In the genomic region with DNA sequence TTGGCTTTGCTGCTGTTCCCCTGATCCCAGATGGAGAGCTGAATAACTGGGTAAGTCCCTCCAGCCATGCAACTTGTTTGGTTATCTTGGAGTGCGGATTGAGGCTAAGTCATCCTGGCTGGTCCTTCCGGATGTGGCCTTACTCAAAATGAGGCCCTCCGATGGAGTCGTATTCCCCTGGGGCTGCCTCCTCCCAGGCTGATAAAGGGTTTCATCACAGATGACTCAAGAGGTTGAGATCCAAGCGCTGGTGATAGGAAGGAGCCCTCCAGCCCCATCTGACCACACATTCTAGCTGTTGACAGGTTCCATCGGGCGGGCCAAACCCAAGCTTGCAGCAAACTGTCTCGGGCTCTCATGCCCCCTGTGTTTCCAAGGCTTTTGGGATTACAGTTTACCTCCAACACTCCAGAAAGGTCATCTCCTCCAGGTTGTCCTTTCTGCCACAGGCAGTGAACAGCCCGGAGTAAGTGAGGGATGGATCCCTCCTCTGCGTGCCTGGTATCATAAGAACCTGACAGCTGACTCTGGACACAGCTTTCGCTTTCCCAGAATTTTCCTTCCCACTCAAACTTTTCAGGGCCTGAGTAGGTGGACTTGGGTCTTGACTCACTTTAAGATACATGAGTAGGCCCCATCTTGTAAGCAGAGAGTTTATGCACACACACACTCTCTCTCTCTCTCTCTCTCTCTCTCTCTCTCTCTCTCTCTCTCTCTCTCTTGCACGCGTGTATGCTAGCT, we compare ENCODE assay signal across 15 mouse cellular contexts.
DNase-seq lines count a peak whose midpoint lies in the region; ATAC-seq and TF ChIP-seq lines count a peak whose summit lies in the region.
"Had no signal": no experiment of that assay in that cellular context is flagged by ENCODE, and none has a peak within 500 bp of the region (broad histone marks: within the 10 kb centered on the region; RNA-seq: fewer than 3 reads in every experiment).

No protein-coding gene starts in this region.

- ATAC-seq in lung, embryonic 14.5 days (ENCODE audit: insufficient read depth) = no peak
- no peak for ATAC-seq in forebrain, embryonic 16.5 days
- ATAC-seq in hindbrain, embryonic 16.5 days = no peak
- ATAC-seq: midbrain, embryonic 13.5 days; Patski had no signal

- no peaks in the 10 kb centered on the region for H3K9me3 ChIP-seq in lung, embryonic 14.5 days (ENCODE audit: low read depth, low read length)
- no peaks in the 10 kb centered on the region for H3K9me3 ChIP-seq in forebrain, embryonic 16.5 days (ENCODE audit: control insufficient read depth, low read length)
- H3K9me3 ChIP-seq in forebrain, embryonic 10.5 days = no peaks in the 10 kb centered on the region; the same call in 1 of the 2 replicates
- no peaks in the 10 kb centered on the region for H3K9me3 ChIP-seq in hindbrain, embryonic 16.5 days (ENCODE audit: control insufficient read depth, low read length)
- H3K9me3 ChIP-seq: midbrain, embryonic 13.5 days; neural tube, embryonic 13.5 days had no signal

- TF ChIP-seq CTCF in lung, embryonic 14.5 days (IDR thresholded peaks at IDR 0.05; ENCODE audit: low read depth) = no peak
- TF ChIP-seq CTCF in C2C12 (IDR thresholded peaks at IDR 0.05; ENCODE audit: control insufficient read depth, insufficient read depth, insufficient read length) = no peak
- TF ChIP-seq CTCF in heart, adult 2 months (IDR thresholded peaks at IDR 0.05) = no peak

- H3K27ac ChIP-seq in lung, embryonic 14.5 days (ENCODE audit: low read depth) = no peak overlapping the region
- no peak overlapping the region for H3K27ac ChIP-seq in heart, adult 2 months
- no peak overlapping the region for H3K27ac ChIP-seq in forebrain, embryonic 16.5 days (ENCODE audit: low read length)
- H3K27ac ChIP-seq in forebrain, embryonic 10.5 days = no peak overlapping the region
- no peak overlapping the region for H3K27ac ChIP-seq in hindbrain, embryonic 16.5 days (ENCODE audit: low read depth, low read length)
- H3K27ac ChIP-seq: hindbrain, embryonic 14.5 days; midbrain, embryonic 13.5 days; neural tube, embryonic 13.5 days had no signal

- peak; percentile 53; the same call in 1 of the 2 replicates for TF ChIP-seq EP300 in heart, adult 2 months (IDR thresholded peaks at IDR 0.05; ENCODE audit: insufficient read depth, low read depth, low read length)

- H3K27me3 ChIP-seq in lung, embryonic 14.5 days (ENCODE audit: insufficient read depth, low read length) = no peaks in the 10 kb centered on the region
- no peaks in the 10 kb centered on the region for H3K27me3 ChIP-seq in C2C12 (ENCODE audit: control insufficient read depth, insufficient read depth, insufficient read length)
- H3K27me3 ChIP-seq in heart, adult 2 months (ENCODE audit: control insufficient read depth, insufficient read depth, low read length) = no peaks in the 10 kb centered on the region
- no peaks in the 10 kb centered on the region for H3K27me3 ChIP-seq in forebrain, embryonic 16.5 days (replicated peaks; ENCODE audit: control insufficient read depth, insufficient read depth, low read length)
- no peaks in the 10 kb centered on the region for H3K27me3 ChIP-seq in forebrain, embryonic 10.5 days (ENCODE audit: poor library complexity, severe bottlenecking)
- no peaks in the 10 kb centered on the region for H3K27me3 ChIP-seq in hindbrain, embryonic 16.5 days (replicated peaks; ENCODE audit: control insufficient read depth, insufficient read depth, low read length)
- H3K27me3 ChIP-seq: CH12.LX; midbrain, embryonic 13.5 days; neural tube, embryonic 13.5 days; Patski had no signal

- no peaks in the 10 kb centered on the region for H3K36me3 ChIP-seq in lung, embryonic 14.5 days (ENCODE audit: insufficient read depth)
- H3K36me3 ChIP-seq in C2C12 (ENCODE audit: control insufficient read depth, insufficient read depth) = no peaks in the 10 kb centered on the region
- H3K36me3 ChIP-seq in heart, adult 2 months (ENCODE audit: control insufficient read depth, insufficient read depth, low read length) = no peaks in the 10 kb centered on the region
- H3K36me3 ChIP-seq in forebrain, embryonic 16.5 days (ENCODE audit: control insufficient read depth, insufficient read depth) = no peaks in the 10 kb centered on the region
- no peaks in the 10 kb centered on the region for H3K36me3 ChIP-seq in forebrain, embryonic 10.5 days (replicated peaks)
- H3K36me3 ChIP-seq in hindbrain, embryonic 16.5 days (ENCODE audit: control insufficient read depth, insufficient read depth, low read length) = no peaks in the 10 kb centered on the region
- H3K36me3 ChIP-seq: midbrain, embryonic 13.5 days; neural tube, embryonic 13.5 days had no signal

- no peak overlapping the region for H3K9ac ChIP-seq in lung, embryonic 14.5 days
- H3K9ac ChIP-seq in heart, adult 2 months (ENCODE audit: low read depth, low read length) = no peak overlapping the region
- H3K9ac ChIP-seq in forebrain, embryonic 16.5 days (replicated peaks; ENCODE audit: low read depth, low read length) = no peak overlapping the region
- no peak overlapping the region for H3K9ac ChIP-seq in hindbrain, embryonic 16.5 days (ENCODE audit: low read depth, low read length)
- H3K9ac ChIP-seq: hindbrain, embryonic 14.5 days; midbrain, embryonic 13.5 days; neural tube, embryonic 13.5 days had no signal

- no peak for TF ChIP-seq POLR2A in heart, adult 2 months (IDR thresholded peaks at IDR 0.05; ENCODE audit: insufficient read depth, low read depth, low read length)

- DNase-seq in lung, embryonic 14.5 days = peak; percentile 6
- no peak for DNase-seq in lung, postnatal 14 days
- DNase-seq in heart, adult 2 months = peak; percentile 66 to 82
- peak; percentile 82 to 84 for DNase-seq in heart, postnatal 10 days
- no peak for DNase-seq in forebrain, embryonic 10.5 days (ENCODE audit: extremely low spot score, low spot score)
- DNase-seq: cerebellum, postnatal 36 days; thymus, postnatal 36 days had no signal

- H3K79me3 ChIP-seq in C2C12 (ENCODE audit: low read depth) = no peaks in the 10 kb centered on the region

- H3ac ChIP-seq in C2C12 (ENCODE audit: control insufficient read depth, insufficient read length, low read depth) = peak overlapping the region; percentile 24

- no peak overlapping the region for H3K4me2 ChIP-seq in lung, embryonic 14.5 days
- no peak overlapping the region for H3K4me2 ChIP-seq in forebrain, embryonic 16.5 days (ENCODE audit: low read length)
- H3K4me2 ChIP-seq in hindbrain, embryonic 16.5 days (ENCODE audit: low read length) = no peak overlapping the region
- H3K4me2 ChIP-seq: hindbrain, embryonic 14.5 days; midbrain, embryonic 13.5 days; neural tube, embryonic 13.5 days had no signal

- intact Hi-C loops in heart, adult 2 months (cut with DNase I) = loop anchor here (5.0 kb wide), 1 partner anchor 68 kb away; a partner anchor contains a TSS
- intact Hi-C loops in heart, postnatal 10 days (cut with DNase I) = no loop called here

- 61% methylated on average over 13 of the region's 13 CpGs for WGBS in lung, embryonic 14.5 days
- WGBS in heart, adult 2 months = 37% methylated on average over 13 of the region's 13 CpGs
- WGBS in forebrain, embryonic 16.5 days = 87% methylated on average over 13 of the region's 13 CpGs
- WGBS in forebrain, embryonic 10.5 days = 90% methylated on average over 13 of the region's 13 CpGs
- WGBS in hindbrain, embryonic 16.5 days = 85% methylated on average over 13 of the region's 13 CpGs

- no peak overlapping the region for H3K4me3 ChIP-seq in lung, embryonic 14.5 days (ENCODE audit: low read depth, low read length)
- no peak overlapping the region for H3K4me3 ChIP-seq in C2C12 (ENCODE audit: insufficient read depth, poor library complexity, severe bottlenecking)
- H3K4me3 ChIP-seq in heart, adult 2 months = no peak overlapping the region
- no peak overlapping the region for H3K4me3 ChIP-seq in forebrain, embryonic 16.5 days (replicated peaks; ENCODE audit: low read length)
- no peak overlapping the region for H3K4me3 ChIP-seq in forebrain, embryonic 10.5 days
- H3K4me3 ChIP-seq in hindbrain, embryonic 16.5 days (ENCODE audit: low read length) = no peak overlapping the region
- H3K4me3 ChIP-seq: midbrain, embryonic 13.5 days; neural tube, embryonic 13.5 days had no signal

- H3K4me1 ChIP-seq in lung, embryonic 14.5 days (ENCODE audit: insufficient read depth) = no peaks in the 10 kb centered on the region
- no peaks in the 10 kb centered on the region for H3K4me1 ChIP-seq in heart, adult 2 months (ENCODE audit: control insufficient read depth, insufficient read depth, low read length)
- H3K4me1 ChIP-seq in forebrain, embryonic 16.5 days (replicated peaks; ENCODE audit: control insufficient read depth, insufficient read depth, low read length) = no peaks in the 10 kb centered on the region
- peaks cover 5% of the 10 kb centered on the region; the same call in 1 of the 2 replicates for H3K4me1 ChIP-seq in forebrain, embryonic 10.5 days
- no peaks in the 10 kb centered on the region for H3K4me1 ChIP-seq in hindbrain, embryonic 16.5 days (ENCODE audit: control insufficient read depth, insufficient read depth, low read depth, low read length)
- H3K4me1 ChIP-seq: midbrain, embryonic 13.5 days; neural tube, embryonic 13.5 days had no signal

- no peaks in the 10 kb centered on the region for H3K79me2 ChIP-seq in C2C12 (ENCODE audit: control insufficient read depth, insufficient read depth)
- no peaks in the 10 kb centered on the region for H3K79me2 ChIP-seq in heart, adult 2 months (replicated peaks; ENCODE audit: control insufficient read depth, insufficient read depth, low read length)

TF ChIP-seq in C2C12, 6 proteins besides CTCF, POLR2A, EP300 and RAD21:
- no peak for TF ChIP-seq MYOG (IDR thresholded peaks at IDR 0.05; ENCODE audit: control insufficient read depth, extremely low read depth, insufficient read length)
- TF ChIP-seq FOSL1 (IDR thresholded peaks at IDR 0.05; ENCODE audit: insufficient read depth, low read length, poor library complexity, severe bottlenecking) = peak; percentile 37
- TF ChIP-seq CEBPB (IDR thresholded peaks at IDR 0.05; ENCODE audit: low read depth) = peak; percentile 86
- peak; percentile 75 for TF ChIP-seq MAX (IDR thresholded peaks at IDR 0.05)
- TF ChIP-seq MYOD1 (IDR thresholded peaks at IDR 0.05; ENCODE audit: control insufficient read depth, insufficient read length, low read depth) = peak; percentile 52
- no peak for TF ChIP-seq USF1 (IDR thresholded peaks at IDR 0.05; ENCODE audit: low read depth)
TF ChIP-seq in C2C12: peak in this region for 4.

Comparison
In these comparisons a context has a peak if more than half of its experiments do, and no peak if none do; other contexts are left out.
1. DNase-seq: peak in lung, embryonic 14.5 days (single experiment), heart, adult 2 months (2 of 2) and heart, postnatal 10 days (2 of 2); none in lung, postnatal 14 days (single experiment) and forebrain, embryonic 10.5 days (single experiment).